Mouse (Mus musculus): ENCODE measurements around the gene Fibp. TPM values are rescaled to one million over a fixed set of nuclear protein-coding genes. Genes with fewer than 3 reads are reported as not detected.

Gene Fibp
- total and polyA plus RNA-seq, 3 experiments, result 47.1 to 88.3 (median 52.9) TPM

DNA sequence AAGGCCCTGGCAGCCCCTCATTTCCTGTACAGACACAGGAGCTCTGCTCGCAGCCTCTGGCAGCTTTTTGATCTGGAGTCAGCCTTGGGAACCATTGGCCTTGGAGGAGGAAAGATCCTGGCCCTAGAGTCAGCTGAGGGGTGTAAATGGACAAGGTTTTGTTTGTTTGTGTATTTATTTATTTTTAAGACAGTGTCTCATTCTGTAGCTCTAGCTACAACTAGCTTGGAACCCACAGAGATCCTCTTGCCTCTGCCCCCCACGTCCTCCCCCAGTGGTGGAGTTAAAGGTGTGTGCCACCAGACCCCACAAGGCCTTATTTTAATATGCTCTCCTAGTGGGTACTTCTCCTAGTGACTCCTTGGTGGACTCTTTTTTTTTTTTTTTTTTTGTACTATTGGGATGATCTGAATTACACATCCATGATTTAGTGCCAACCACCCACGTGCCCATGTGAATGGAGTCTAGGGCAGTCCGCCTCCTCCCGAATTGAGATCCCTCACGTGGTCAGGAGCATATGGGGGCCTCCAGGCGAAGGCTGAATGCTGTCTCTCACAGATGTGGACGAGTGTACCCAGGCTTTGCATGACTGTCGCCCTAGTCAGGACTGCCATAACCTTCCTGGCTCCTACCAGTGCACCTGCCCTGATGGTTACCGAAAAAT lies 16.7 kb downstream of the Fibp start:
- H3K79me2 ChIP-seq (replicated peaks; ENCODE audit: control insufficient read depth, insufficient read depth, low read length), result no peaks in the 10 kb centered on the region
- no peak overlapping the region for H3K4me3 ChIP-seq
- H3K27ac ChIP-seq, result no peak overlapping the region
- H3K27me3 ChIP-seq (ENCODE audit: control insufficient read depth, insufficient read depth, low read length), result no peaks in the 10 kb centered on the region
- no peaks in the 10 kb centered on the region for H3K36me3 ChIP-seq (ENCODE audit: control insufficient read depth, insufficient read depth, low read length)
- DNase-seq, result no peak
- H3K9ac ChIP-seq (ENCODE audit: low read depth, low read length), result no peak overlapping the region
- intact Hi-C loops (cut with DNase I), result no loop called here
- no peaks in the 10 kb centered on the region for H3K4me1 ChIP-seq (ENCODE audit: control insufficient read depth, insufficient read depth, low read length)
- WGBS, result 90% methylated on average over 10 of the region's 10 CpGs
- TF ChIP-seq CTCF (IDR thresholded peaks at IDR 0.05) (no peak), POLR2A (IDR thresholded peaks at IDR 0.05; ENCODE audit: insufficient read depth, low read depth, low read length) (no peak), EP300 (IDR thresholded peaks at IDR 0.05; ENCODE audit: insufficient read depth, low read depth, low read length) (no peak)

GRCm38 (mm10) chr19:5477668-5478300 lies 17.4 kb downstream of the Fibp start:
- WGBS, result 87% methylated on average over 18 of the region's 18 CpGs
- no peak for DNase-seq

DNA sequence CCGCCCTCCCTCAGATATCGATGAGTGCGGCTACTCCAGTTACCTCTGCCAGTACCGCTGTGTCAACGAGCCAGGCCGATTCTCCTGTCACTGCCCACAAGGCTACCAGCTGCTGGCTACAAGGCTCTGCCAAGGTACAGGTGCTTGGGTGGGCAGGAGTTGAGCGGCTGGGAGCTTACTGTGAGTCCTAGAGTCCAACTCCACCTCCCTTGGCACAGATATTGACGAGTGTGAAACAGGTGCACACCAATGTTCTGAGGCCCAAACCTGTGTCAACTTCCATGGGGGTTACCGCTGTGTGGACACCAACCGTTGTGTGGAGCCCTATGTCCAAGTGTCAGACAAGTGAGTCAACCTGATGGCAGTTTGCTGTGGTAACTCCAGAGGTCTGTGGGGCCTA lies 19.6 kb downstream of the Fibp start:
- no peaks in the 10 kb centered on the region for H3K79me2 ChIP-seq (replicated peaks; ENCODE audit: control insufficient read depth, insufficient read depth, low read length)
- no peaks in the 10 kb centered on the region for H3K27me3 ChIP-seq (ENCODE audit: control insufficient read depth, insufficient read depth, low read length)
- no peak for DNase-seq
- H3K36me3 ChIP-seq (ENCODE audit: control insufficient read depth, insufficient read depth, low read length), result no peaks in the 10 kb centered on the region
- H3K4me3 ChIP-seq, result no peak overlapping the region
- H3K27ac ChIP-seq, result no peak overlapping the region
- no peak overlapping the region for H3K9ac ChIP-seq (ENCODE audit: low read depth, low read length)
- no peaks in the 10 kb centered on the region for H3K4me1 ChIP-seq (ENCODE audit: control insufficient read depth, insufficient read depth, low read length)
- TF ChIP-seq CTCF (IDR thresholded peaks at IDR 0.05), result no peak
- TF ChIP-seq POLR2A (IDR thresholded peaks at IDR 0.05; ENCODE audit: insufficient read depth, low read depth, low read length), result no peak
- TF ChIP-seq EP300 (IDR thresholded peaks at IDR 0.05; ENCODE audit: insufficient read depth, low read depth, low read length), result no peak
- 83% methylated on average over 10 of the region's 10 CpGs for WGBS
- intact Hi-C loops (cut with DNase I), result no loop called here

More at GRCm38 (mm10) chr19:5477668-5478300, 17.4 kb downstream of the Fibp start:
- no peak overlapping the region for H3K9ac ChIP-seq (ENCODE audit: low read depth, low read length)
- H3K36me3 ChIP-seq (ENCODE audit: control insufficient read depth, insufficient read depth, low read length), result no peaks in the 10 kb centered on the region
- intact Hi-C loops (cut with DNase I), result no loop called here
- no peak overlapping the region for H3K27ac ChIP-seq
- TF ChIP-seq POLR2A (IDR thresholded peaks at IDR 0.05; ENCODE audit: insufficient read depth, low read depth, low read length) (no peak), EP300 (IDR thresholded peaks at IDR 0.05; ENCODE audit: insufficient read depth, low read depth, low read length) (no peak), CTCF (IDR thresholded peaks at IDR 0.05) (no peak)
- no peak overlapping the region for H3K4me3 ChIP-seq
- H3K27me3 ChIP-seq (ENCODE audit: control insufficient read depth, insufficient read depth, low read length), result no peaks in the 10 kb centered on the region
- no peaks in the 10 kb centered on the region for H3K4me1 ChIP-seq (ENCODE audit: control insufficient read depth, insufficient read depth, low read length)
- no peaks in the 10 kb centered on the region for H3K79me2 ChIP-seq (replicated peaks; ENCODE audit: control insufficient read depth, insufficient read depth, low read length)

DNA sequence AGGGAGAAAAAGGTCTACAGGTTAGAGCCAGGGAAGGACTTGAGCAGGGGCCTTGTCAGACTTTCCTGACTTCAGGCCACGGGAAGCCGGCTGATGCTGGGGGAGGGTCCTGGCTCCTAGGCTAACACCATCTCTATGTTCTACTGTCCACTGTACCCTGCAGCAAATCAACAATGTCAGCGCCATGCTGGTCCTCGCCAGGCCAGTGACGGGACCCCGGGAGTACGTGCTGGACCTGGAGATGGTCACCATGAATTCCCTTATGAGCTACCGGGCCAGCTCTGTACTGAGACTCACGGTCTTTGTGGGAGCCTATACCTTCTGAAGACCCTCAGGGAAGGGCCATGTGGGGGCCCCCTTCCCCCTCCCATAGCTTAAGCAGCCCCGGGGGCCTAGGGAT lies 21.0 kb downstream of the Fibp start:
- intact Hi-C loops (cut with DNase I), result no loop called here
- TF ChIP-seq POLR2A (IDR thresholded peaks at IDR 0.05; ENCODE audit: insufficient read depth, low read depth, low read length) (no peak), EP300 (IDR thresholded peaks at IDR 0.05; ENCODE audit: insufficient read depth, low read depth, low read length) (no peak), CTCF (IDR thresholded peaks at IDR 0.05) (no peak)
- H3K4me3 ChIP-seq, result no peak overlapping the region
- no peak for DNase-seq
- no peaks in the 10 kb centered on the region for H3K27me3 ChIP-seq (ENCODE audit: control insufficient read depth, insufficient read depth, low read length)
- no peak overlapping the region for H3K27ac ChIP-seq
- WGBS, result 87% methylated on average over 10 of the region's 10 CpGs
- H3K9ac ChIP-seq (ENCODE audit: low read depth, low read length), result no peak overlapping the region
- no peaks in the 10 kb centered on the region for H3K36me3 ChIP-seq (ENCODE audit: control insufficient read depth, insufficient read depth, low read length)
- H3K79me2 ChIP-seq (replicated peaks; ENCODE audit: control insufficient read depth, insufficient read depth, low read length), result no peaks in the 10 kb centered on the region
- no peaks in the 10 kb centered on the region for H3K4me1 ChIP-seq (ENCODE audit: control insufficient read depth, insufficient read depth, low read length)

- Histone ChIP-seq H3K4me3 (no peak overlapping the region), H3K27me3 (ENCODE audit: control insufficient read depth, insufficient read depth, low read length) (no peaks in the 10 kb centered on the region), H3K36me3 (ENCODE audit: control insufficient read depth, insufficient read depth, low read length) (no peaks in the 10 kb centered on the region), H3K27ac (no peak overlapping the region), H3K9ac (ENCODE audit: low read depth, low read length) (no peak overlapping the region), H3K79me2 (replicated peaks; ENCODE audit: control insufficient read depth, insufficient read depth, low read length) (no peaks in the 10 kb centered on the region), H3K4me1 (ENCODE audit: control insufficient read depth, insufficient read depth, low read length) (peaks cover 2% of the 10 kb centered on the region; the same call in 1 of the 2 replicates)
- no peak for DNase-seq
- TF ChIP-seq POLR2A (IDR thresholded peaks at IDR 0.05; ENCODE audit: insufficient read depth, low read depth, low read length) (no peak), EP300 (IDR thresholded peaks at IDR 0.05; ENCODE audit: insufficient read depth, low read depth, low read length) (no peak)
- 94% methylated on average over 19 of the region's 19 CpGs for WGBS
- intact Hi-C loops (cut with DNase I), result no loop called here
Measured at GRCm38 (mm10) chr19:5483386-5484359, 23.3 kb downstream of the Fibp start.

Data from heart, adult 2 months (tissue).